Mouse (Mus musculus): ENCODE data around the gene Zfp644. TPM values are rescaled to one million over a fixed set of nuclear protein-coding genes. Genes with fewer than 3 reads are reported as not detected.

The Zfp644 gene
- polyA plus RNA-seq, 2 experiments, result 38.9 to 85.4 TPM

DNA sequence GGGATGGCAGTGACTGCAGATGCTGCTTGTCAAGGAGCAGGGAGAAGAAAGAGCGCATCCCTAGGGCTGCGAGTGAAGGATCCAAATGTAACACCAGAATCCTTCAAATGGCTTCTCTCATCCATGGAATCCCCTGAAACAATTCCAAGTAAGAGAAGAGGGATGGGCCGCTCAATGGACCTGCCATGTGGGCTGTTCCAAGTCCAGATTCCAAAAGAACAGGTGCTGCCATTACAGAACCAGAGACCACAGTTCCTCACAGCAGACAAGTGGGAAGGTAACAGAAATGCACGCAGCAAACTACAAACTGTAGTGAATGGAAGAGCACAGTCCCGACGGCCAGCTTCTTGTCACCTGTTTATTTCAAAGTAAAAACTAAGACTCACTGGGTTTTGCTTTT is 76.6 kb downstream of the Zfp644 start:
- no peak overlapping the region for H3K4me3 ChIP-seq (replicated peaks; ENCODE audit: low read length)
- H3K36me3 ChIP-seq (ENCODE audit: control insufficient read depth, insufficient read depth, low read length), result peaks cover 40% of the 10 kb centered on the region
- H3K27ac ChIP-seq (replicated peaks; ENCODE audit: low read depth, low read length), result no peak overlapping the region
- TF ChIP-seq POLR2A (IDR thresholded peaks at IDR 0.05; ENCODE audit: borderline replicate concordance, extremely low read depth, insufficient read depth, insufficient read length), result no peak
- no peaks in the 10 kb centered on the region for H3K4me1 ChIP-seq (ENCODE audit: control insufficient read depth, insufficient read depth, low read length)
- no peaks in the 10 kb centered on the region for H3K9me3 ChIP-seq (ENCODE audit: control insufficient read depth, low read length)
- DNase-seq (ENCODE audit: low spot score) (no peak), ATAC-seq (ENCODE audit: low FRiP score, low read depth) (no peak)
- H3K9ac ChIP-seq (ENCODE audit: low read depth, low read length, severe bottlenecking), result no peak overlapping the region
- H3K4me2 ChIP-seq (replicated peaks; ENCODE audit: low read depth, low read length, severe bottlenecking), result no peak overlapping the region
- H3K27me3 ChIP-seq (ENCODE audit: control insufficient read depth, insufficient read depth, low read length), result no peaks in the 10 kb centered on the region
- WGBS, result 93% methylated on average over 6 of the region's 6 CpGs

DNA sequence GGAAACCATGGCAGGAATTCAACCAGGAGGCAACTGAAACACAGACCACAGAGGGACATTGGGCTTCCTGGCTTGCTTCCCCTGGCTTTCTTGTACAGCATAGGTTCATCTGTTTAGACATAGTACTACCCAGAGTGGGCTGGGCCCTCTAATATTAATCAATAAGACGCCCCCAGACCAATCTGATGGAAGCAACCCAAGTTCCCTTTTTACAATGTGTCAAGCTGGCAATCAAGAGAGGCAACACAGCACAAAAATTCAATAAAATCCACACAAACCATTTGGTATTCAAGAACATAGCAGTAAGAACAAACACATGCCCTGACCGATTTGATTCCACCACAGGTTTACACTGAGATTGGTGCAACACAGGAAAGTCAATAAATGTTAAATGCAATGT is 82.1 kb downstream of the Zfp644 start:
- H3K4me3 ChIP-seq (replicated peaks; ENCODE audit: low read length), result no peak overlapping the region
- H3K36me3 ChIP-seq (ENCODE audit: control insufficient read depth, insufficient read depth, low read length), result peaks cover 31% of the 10 kb centered on the region
- no peaks in the 10 kb centered on the region for H3K4me1 ChIP-seq (ENCODE audit: control insufficient read depth, insufficient read depth, low read length)
- no peak overlapping the region for H3K9ac ChIP-seq (ENCODE audit: low read depth, low read length, severe bottlenecking)
- 89% methylated on average over 2 of the region's 2 CpGs for whole genome bisulfite sequencing
- TF ChIP-seq POLR2A (IDR thresholded peaks at IDR 0.05; ENCODE audit: borderline replicate concordance, extremely low read depth, insufficient read depth, insufficient read length), result no peak
- no peaks in the 10 kb centered on the region for H3K27me3 ChIP-seq (ENCODE audit: control insufficient read depth, insufficient read depth, low read length)
- no peak for ATAC-seq (ENCODE audit: low FRiP score, low read depth)
- H3K27ac ChIP-seq (replicated peaks; ENCODE audit: low read depth, low read length), result no peak overlapping the region
- no peak overlapping the region for H3K4me2 ChIP-seq (replicated peaks; ENCODE audit: low read depth, low read length, severe bottlenecking)
- no peaks in the 10 kb centered on the region for H3K9me3 ChIP-seq (ENCODE audit: control insufficient read depth, low read length)
- no peak for DNase-seq (ENCODE audit: low spot score)

- Histone ChIP-seq H3K36me3 (ENCODE audit: control insufficient read depth, insufficient read depth, low read length) (peaks cover 29% of the 10 kb centered on the region), H3K27me3 (ENCODE audit: control insufficient read depth, insufficient read depth, low read length) (no peaks in the 10 kb centered on the region), H3K27ac (replicated peaks; ENCODE audit: low read depth, low read length) (no peak overlapping the region), H3K4me2 (replicated peaks; ENCODE audit: low read depth, low read length, severe bottlenecking) (no peak overlapping the region), H3K4me3 (replicated peaks; ENCODE audit: low read length) (no peak overlapping the region), H3K4me1 (ENCODE audit: control insufficient read depth, insufficient read depth, low read length) (no peaks in the 10 kb centered on the region), H3K9ac (ENCODE audit: low read depth, low read length, severe bottlenecking) (no peak overlapping the region), H3K9me3 (ENCODE audit: control insufficient read depth, low read length) (no peaks in the 10 kb centered on the region)
- WGBS, result 84% methylated on average over 7 of the region's 7 CpGs
- no peak for ATAC-seq (ENCODE audit: low FRiP score, low read depth)
- TF ChIP-seq POLR2A (IDR thresholded peaks at IDR 0.05; ENCODE audit: borderline replicate concordance, extremely low read depth, insufficient read depth, insufficient read length), result no peak
- no peak for DNase-seq (ENCODE audit: low spot score)
These were observed 82.5 kb downstream of the Zfp644 start for GRCm38 (mm10) chr5:106614570-106614969.

DNA sequence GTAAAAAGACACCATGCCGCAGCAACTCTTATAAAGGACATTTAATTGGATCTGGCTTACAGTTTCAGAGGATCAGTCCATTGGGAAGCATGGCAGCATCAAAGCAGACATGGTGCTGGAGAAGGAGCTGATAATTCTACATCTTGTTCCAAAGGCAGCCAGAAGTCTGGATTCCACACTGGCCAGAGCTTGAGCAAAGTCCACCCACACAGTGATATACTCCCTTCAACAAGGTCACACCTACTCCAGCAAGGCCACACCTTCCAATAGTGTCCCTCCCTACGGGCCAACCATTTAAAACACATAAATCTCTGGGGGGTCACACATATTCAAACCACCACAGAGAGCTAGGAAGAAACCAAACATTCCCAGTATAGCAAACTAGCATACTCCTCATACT is 84.9 kb downstream of the Zfp644 start:
- no peak overlapping the region for H3K9ac ChIP-seq (ENCODE audit: low read depth, low read length, severe bottlenecking)
- no peak overlapping the region for H3K4me3 ChIP-seq (replicated peaks; ENCODE audit: low read length)
- no peaks in the 10 kb centered on the region for H3K27me3 ChIP-seq (ENCODE audit: control insufficient read depth, insufficient read depth, low read length)
- 79% methylated on average over 2 of the region's 2 CpGs for WGBS
- H3K9me3 ChIP-seq (ENCODE audit: control insufficient read depth, low read length), result no peaks in the 10 kb centered on the region
- no peak overlapping the region for H3K27ac ChIP-seq (replicated peaks; ENCODE audit: low read depth, low read length)
- no peak for TF ChIP-seq POLR2A (IDR thresholded peaks at IDR 0.05; ENCODE audit: borderline replicate concordance, extremely low read depth, insufficient read depth, insufficient read length)
- ATAC-seq (ENCODE audit: low FRiP score, low read depth) (no peak), DNase-seq (ENCODE audit: low spot score) (no peak)
- H3K36me3 ChIP-seq (ENCODE audit: control insufficient read depth, insufficient read depth, low read length), result peaks cover 20% of the 10 kb centered on the region
- no peaks in the 10 kb centered on the region for H3K4me1 ChIP-seq (ENCODE audit: control insufficient read depth, insufficient read depth, low read length)
- H3K4me2 ChIP-seq (replicated peaks; ENCODE audit: low read depth, low read length, severe bottlenecking), result no peak overlapping the region

GRCm38 (mm10) chr5:106608798-106609197 is 88.3 kb downstream of the Zfp644 start, which contains the start of gene Gm17304:
Gene Gm17304, plus strand, starts transcription at chr5:106609098.
- no peaks in the 10 kb centered on the region for H3K9me3 ChIP-seq (ENCODE audit: control insufficient read depth, low read length)
- no peak for TF ChIP-seq POLR2A (IDR thresholded peaks at IDR 0.05; ENCODE audit: borderline replicate concordance, extremely low read depth, insufficient read depth, insufficient read length)
- no peak within 1 kb of the TSS for H3K9ac ChIP-seq (ENCODE audit: low read depth, low read length, severe bottlenecking)
- ATAC-seq (ENCODE audit: low FRiP score, low read depth) (no peak), DNase-seq (ENCODE audit: low spot score) (no peak)
- H3K4me2 ChIP-seq (replicated peaks; ENCODE audit: low read depth, low read length, severe bottlenecking), result no peak within 1 kb of the TSS
- no peaks in the 10 kb centered on the region for H3K27me3 ChIP-seq (ENCODE audit: control insufficient read depth, insufficient read depth, low read length)
- 85% methylated on average over 4 of the region's 4 CpGs for WGBS
- no peak within 1 kb of the TSS for H3K4me3 ChIP-seq (replicated peaks; ENCODE audit: low read length)
- H3K4me1 ChIP-seq (ENCODE audit: control insufficient read depth, insufficient read depth, low read length), result no peaks in the 10 kb centered on the region
- peaks cover 18% of the 10 kb centered on the region for H3K36me3 ChIP-seq (ENCODE audit: control insufficient read depth, insufficient read depth, low read length)
- no peak within 1 kb of the TSS for H3K27ac ChIP-seq (replicated peaks; ENCODE audit: low read depth, low read length)

DNA sequence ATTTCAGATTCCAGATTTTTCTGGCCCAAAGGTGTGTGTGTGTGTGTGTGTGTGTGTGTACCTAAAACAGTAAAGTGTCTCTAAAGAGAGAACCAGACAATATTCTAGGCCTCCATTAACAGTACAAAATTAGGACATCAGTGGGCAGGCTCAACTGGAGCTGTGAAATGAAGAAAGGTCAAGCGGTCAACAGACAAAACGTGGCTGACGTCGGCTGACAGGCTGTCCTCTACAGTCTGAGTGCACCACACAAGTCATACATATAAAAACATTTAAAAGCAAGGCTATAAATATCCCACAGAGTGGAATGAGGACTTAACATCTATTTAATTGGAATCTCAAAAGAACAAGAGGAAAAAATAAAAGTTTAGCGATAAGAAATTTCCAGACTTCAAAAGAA is 90.0 kb downstream of the Zfp644 start:
- H3K9me3 ChIP-seq (ENCODE audit: control insufficient read depth, low read length), result no peaks in the 10 kb centered on the region
- no peak overlapping the region for H3K4me2 ChIP-seq (replicated peaks; ENCODE audit: low read depth, low read length, severe bottlenecking)
- TF ChIP-seq POLR2A (IDR thresholded peaks at IDR 0.05; ENCODE audit: borderline replicate concordance, extremely low read depth, insufficient read depth, insufficient read length), result no peak
- H3K27me3 ChIP-seq (ENCODE audit: control insufficient read depth, insufficient read depth, low read length), result no peaks in the 10 kb centered on the region
- 39% methylated on average over 5 of the region's 5 CpGs for WGBS
- H3K4me1 ChIP-seq (ENCODE audit: control insufficient read depth, insufficient read depth, low read length), result no peaks in the 10 kb centered on the region
- no peak overlapping the region for H3K4me3 ChIP-seq (replicated peaks; ENCODE audit: low read length)
- DNase-seq (ENCODE audit: low spot score) (no peak), ATAC-seq (ENCODE audit: low FRiP score, low read depth) (no peak)
- H3K27ac ChIP-seq (replicated peaks; ENCODE audit: low read depth, low read length), result no peak overlapping the region
- peaks cover 14% of the 10 kb centered on the region for H3K36me3 ChIP-seq (ENCODE audit: control insufficient read depth, insufficient read depth, low read length)
- no peak overlapping the region for H3K9ac ChIP-seq (ENCODE audit: low read depth, low read length, severe bottlenecking)
